Mouse (Mus musculus) MEL (cell line): ENCODE results near the gene Ccdc88b. TPM values are rescaled to one million over a fixed set of nuclear protein-coding genes. Genes with fewer than 3 reads are reported as not detected.
A peak's percentile ranks its signal among the peaks of the same experiment; 100 is the strongest.

Experiments
- DNase-seq: peaks from one replicate; pipeline ENCODE4 v3.0.0; 2011; ENCODE audit warnings: low read depth, low spot score
- H3K27ac ChIP-seq: 2 replicates; pipeline ENCODE4 v1.5.1; 2012; ENCODE audit warnings: low read depth, mild to moderate bottlenecking, control low read depth, low read length, moderate library complexity; ENCODE audit not compliant: control insufficient read depth
- H3K27me3 ChIP-seq, 2 experiments: fragments of 150-350 bp in 1 of 2; sonication (generic) in 1 of 2; 2 replicates each; pipeline ENCODE4 v1.6.1; 2012; ENCODE audit warnings: low read length in 2 of 2, mild to moderate bottlenecking in 2 of 2, improper control_type of control experiment in 1 of 2, moderate library complexity in 1 of 2; ENCODE audit not compliant: insufficient read depth in 2 of 2, control insufficient read depth in 1 of 2
- H3K36me3 ChIP-seq, 2 experiments: 2 replicates each; pipeline ENCODE4 v1.6.1; 2012 to 2014; ENCODE audit warnings: low read length in 2 of 2, improper control_type of control experiment in 1 of 2, inconsistent platforms in 1 of 2, mild to moderate bottlenecking in 1 of 2; ENCODE audit not compliant: insufficient read depth in 2 of 2, control insufficient read depth in 1 of 2
- H3K4me1 ChIP-seq, 2 experiments: fragments of 150-350 bp in 1 of 2; sonication (generic) in 1 of 2; 2 replicates each; pipeline ENCODE4 v1.6.1; 2012; ENCODE audit warnings: low read length in 2 of 2, improper control_type of control experiment in 1 of 2, mild to moderate bottlenecking in 1 of 2; ENCODE audit not compliant: insufficient read depth in 2 of 2, control insufficient read depth in 1 of 2
- H3K4me3 ChIP-seq, 2 experiments: fragments of 150-350 bp in 1 of 2; sonication (generic) in 1 of 2; 2 replicates each; pipeline ENCODE4 v1.5.1; 2012; ENCODE audit warnings: low read depth in 2 of 2, low read length in 2 of 2, mild to moderate bottlenecking in 2 of 2, moderate library complexity in 2 of 2, control low read depth in 1 of 2, improper control_type of control experiment in 1 of 2; ENCODE audit not compliant: control insufficient read depth in 1 of 2, insufficient read depth in 1 of 2
- H3K79me2 ChIP-seq: 2 replicates; pipeline ENCODE4 v1.6.1; 2012; ENCODE audit warnings: mild to moderate bottlenecking, low read length, moderate library complexity; ENCODE audit not compliant: control insufficient read depth, poor library complexity, insufficient read depth
- H3K9ac ChIP-seq: 2 replicates; pipeline ENCODE4 v1.6.1; 2012; ENCODE audit warnings: low read depth, mild to moderate bottlenecking, control low read depth, low read length, moderate library complexity; ENCODE audit not compliant: control insufficient read depth, poor library complexity, severe bottlenecking
- H3K9me3 ChIP-seq: fragments of 150-350 bp; sonication (generic); replicated peaks from 2 replicates; pipeline ENCODE4 v1.6.1; 2012; ENCODE audit warnings: mild to moderate bottlenecking, low read length, improper control_type of control experiment, moderate library complexity; ENCODE audit not compliant: insufficient read depth
- CHD1 ChIP-seq: IDR thresholded peaks from 2 replicates; pipeline ENCODE4 v1.6.1; 2012; ENCODE audit warnings: low read depth, mild to moderate bottlenecking, inconsistent platforms, low read length, improper control_type of control experiment
- CHD2 ChIP-seq: IDR thresholded peaks from 2 replicates; pipeline ENCODE4 v1.6.1; 2011; ENCODE audit warnings: low read length, improper control_type of control experiment
- CTCF ChIP-seq, 3 experiments: IDR thresholded peaks in 2 of 3; conservative IDR thresholded peaks in 1 of 3; 2 replicates each; pipeline ENCODE4 v1.5.1; 2011 to 2012; ENCODE audit warnings: low read length in 3 of 3, low read depth in 2 of 3, mild to moderate bottlenecking in 2 of 3, improper control_type of control experiment in 1 of 3, inconsistent platforms in 1 of 3, mixed read lengths in 1 of 3, moderate library complexity in 1 of 3; ENCODE audit not compliant: control insufficient read depth in 1 of 3, insufficient read depth in 1 of 3, poor library complexity in 1 of 3, severe bottlenecking in 1 of 3
- E2F4 ChIP-seq: IDR thresholded peaks from 2 replicates; pipeline ENCODE4 v1.6.1; 2011; ENCODE audit warnings: low read depth, low read length, improper control_type of control experiment, borderline replicate concordance
- ELF1 ChIP-seq: IDR thresholded peaks from 2 replicates; pipeline ENCODE4 v1.6.1; 2014; ENCODE audit warnings: low read depth, mild to moderate bottlenecking, inconsistent platforms, low read length, improper control_type of control experiment, moderate library complexity
- EP300 ChIP-seq, 2 experiments: IDR thresholded peaks; 2 replicates each; pipeline ENCODE4 v1.6.1; 2011; ENCODE audit warnings: improper control_type of control experiment in 2 of 2, low read length in 2 of 2, low read depth in 1 of 2, mild to moderate bottlenecking in 1 of 2
- ETS1 ChIP-seq: IDR thresholded peaks from 2 replicates; pipeline ENCODE4 v1.6.1; 2012; ENCODE audit warnings: low read depth, mild to moderate bottlenecking, inconsistent platforms, low read length, improper control_type of control experiment, moderate library complexity
- GATA1 ChIP-seq: IDR thresholded peaks from 2 replicates; pipeline ENCODE4 v1.6.1; 2011; ENCODE audit warnings: low read depth, low read length, improper control_type of control experiment
- HCFC1 ChIP-seq: IDR thresholded peaks from 2 replicates; pipeline ENCODE4 v1.6.1; 2012; ENCODE audit warnings: low read depth, mild to moderate bottlenecking, inconsistent platforms, low read length, improper control_type of control experiment, moderate library complexity
- MAFK ChIP-seq: IDR thresholded peaks from 2 replicates; pipeline ENCODE4 v1.6.1; 2011; ENCODE audit warnings: low read depth, mild to moderate bottlenecking, low read length, improper control_type of control experiment, borderline replicate concordance
- MYB ChIP-seq: IDR thresholded peaks from 2 replicates; pipeline ENCODE4 v1.6.1; 2011; ENCODE audit warnings: mild to moderate bottlenecking, low read depth, low read length, improper control_type of control experiment
- MYC ChIP-seq: IDR thresholded peaks from 2 replicates; pipeline ENCODE4 v1.6.1; 2011; ENCODE audit warnings: low read depth, mild to moderate bottlenecking, low read length, improper control_type of control experiment, moderate library complexity
- NRF1 ChIP-seq: IDR thresholded peaks from 2 replicates; pipeline ENCODE4 v1.6.1; 2014; ENCODE audit warnings: low read depth, mild to moderate bottlenecking, inconsistent platforms, low read length, improper control_type of control experiment, moderate library complexity; ENCODE audit not compliant: poor library complexity, insufficient read depth, severe bottlenecking
- POLR2AphosphoS5 ChIP-seq: IDR thresholded peaks from 2 replicates; pipeline ENCODE4 v1.6.1; 2012; ENCODE audit warnings: low read depth, borderline replicate concordance, mild to moderate bottlenecking, inconsistent platforms, low read length, moderate library complexity, mixed read lengths
- RAD21 ChIP-seq: IDR thresholded peaks from 2 replicates; pipeline ENCODE4 v1.6.1; 2011; ENCODE audit warnings: mild to moderate bottlenecking, low read depth, low read length, improper control_type of control experiment
- RCOR1 ChIP-seq: IDR thresholded peaks from 2 replicates; pipeline ENCODE4 v1.6.1; 2012; ENCODE audit warnings: low read depth, mild to moderate bottlenecking, inconsistent platforms, low read length, improper control_type of control experiment
- SIN3A ChIP-seq: IDR thresholded peaks from 2 replicates; pipeline ENCODE4 v1.6.1; 2012; ENCODE audit warnings: low read length, improper control_type of control experiment, inconsistent platforms
- SMC3 ChIP-seq: IDR thresholded peaks from 2 replicates; pipeline ENCODE4 v1.6.1; 2011; ENCODE audit warnings: low read depth, low read length, improper control_type of control experiment
- TAL1 ChIP-seq: IDR thresholded peaks from 2 replicates; pipeline ENCODE4 v1.6.1; 2012; ENCODE audit warnings: mild to moderate bottlenecking, inconsistent platforms, low read length, moderate library complexity, mixed read lengths
- TBP ChIP-seq: IDR thresholded peaks from 2 replicates; pipeline ENCODE4 v1.8.0; 2011; ENCODE audit warnings: low read depth, low read length, improper control_type of control experiment
- UBTF ChIP-seq: IDR thresholded peaks from 2 replicates; pipeline ENCODE4 v1.6.1; 2012; ENCODE audit warnings: low read depth, mild to moderate bottlenecking, inconsistent platforms, low read length, improper control_type of control experiment, moderate library complexity, borderline replicate concordance; ENCODE audit not compliant: insufficient read depth
- USF1 ChIP-seq: IDR thresholded peaks from 2 replicates; pipeline ENCODE4 v1.6.1; 2014; ENCODE audit warnings: low read depth, mild to moderate bottlenecking, inconsistent platforms, low read length, improper control_type of control experiment, moderate library complexity
- ZC3H11A ChIP-seq: IDR thresholded peaks from 2 replicates; pipeline ENCODE4 v1.6.1; 2012; ENCODE audit warnings: low read depth, mild to moderate bottlenecking, inconsistent platforms, low read length, improper control_type of control experiment
- ZMIZ1 ChIP-seq: IDR thresholded peaks from 2 replicates; pipeline ENCODE4 v1.6.1; 2012; ENCODE audit warnings: low read depth, mild to moderate bottlenecking, inconsistent platforms, low read length, improper control_type of control experiment, moderate library complexity
- ZNF384 ChIP-seq: IDR thresholded peaks from 2 replicates; pipeline ENCODE4 v1.6.1; 2012; ENCODE audit warnings: low read depth, mild to moderate bottlenecking, inconsistent platforms, low read length, improper control_type of control experiment
- polyA plus RNA-seq, 2 experiments: library from polyadenylated mRNA; stranded (reverse) in 1 of 2; unstranded in 1 of 2; fragments of >175 nt in 1 of 2; fragments of >200 nt in 1 of 2; gene quantifications; 2 replicates each; pipeline versions ENCODE4 v1.2.1 to v1.2.4; 2012; ENCODE audit warnings: low replicate concordance in 2 of 2, low read depth in 1 of 2; ENCODE audit not compliant: insufficient read length in 2 of 2, insufficient read depth in 1 of 2, missing spikeins in 1 of 2
- total RNA-seq: library from RNA; depleted of rRNA; stranded (reverse); fragments of 300-350 nt; gene quantifications from 2 replicates; pipeline ENCODE4 v1.2.3, GENCODE M21; 2012

The Ccdc88b gene
- total and polyA plus RNA-seq, 3 experiments: 32.4 to 59.8 TPM; not detected in 1

- TF ChIP-seq CTCF (IDR thresholded peaks at IDR 0.05 in 2 of 3, conservative IDR thresholded peaks at IDR 0.05 in 1 of 3; ENCODE audit: control insufficient read depth in 1 of 3, insufficient read depth in 1 of 3, low read depth in 2 of 3, low read length in 3 of 3, poor library complexity in 1 of 3, severe bottlenecking in 1 of 3) (no peak), ZMIZ1 (no peak), POLR2AphosphoS5 (no peak), ETS1 (peak; percentile 94), RCOR1 (no peak), USF1 (no peak), ELF1 (peak; percentile 84), ZC3H11A (no peak), EP300 (IDR thresholded peaks at IDR 0.05; ENCODE audit: low read depth in 1 of 2, low read length in 2 of 2) (peak; percentile 33 to 62; a peak in 3 of 4 replicates), SIN3A (peak; percentile 90), CHD1 (no peak), UBTF (no peak), ZNF384 (no peak)
Measured at GRCm38 (mm10) chr19:6869355-6869754, 11.3 kb upstream of the Ccdc88b start (continued).

- no peak for DNase-seq
- no peak for TF ChIP-seq TAL1
- no peak for TF ChIP-seq TBP
- TF ChIP-seq ZNF384: no peak
- TF ChIP-seq MYB: no peak
- TF ChIP-seq CHD1: no peak
- no peak for TF ChIP-seq RAD21
- no peak for TF ChIP-seq CHD2
- TF ChIP-seq E2F4: no peak
- TF ChIP-seq NRF1: no peak
- no peak for TF ChIP-seq SMC3
- no peak for TF ChIP-seq MYC
- no peak for TF ChIP-seq ZMIZ1
- TF ChIP-seq HCFC1: no peak
- TF ChIP-seq MAFK: no peak
- no peak for TF ChIP-seq GATA1
- no peaks in the 10 kb centered on the region for H3K27me3 ChIP-seq
Measured at GRCm38 (mm10) chr19:6861451-6861850, 3.4 kb upstream of the Ccdc88b start.

More at GRCm38 (mm10) chr19:6861451-6861850, 3.4 kb upstream of the Ccdc88b start:
- Histone ChIP-seq H3K79me2 (peaks cover 7% of the 10 kb centered on the region), H3K4me1 (peaks cover 7 to 8% of the 10 kb centered on the region in 2 experiments; a peak in 3 of 4 replicates), H3K9ac (no peak overlapping the region), H3K4me3 (no peak overlapping the region), H3K36me3 (peaks cover under 1 to 10% of the 10 kb centered on the region in 2 experiments; a peak in 2 of 4 replicates), H3K27ac (no peak overlapping the region), H3K9me3 (no peaks in the 10 kb centered on the region)
